ENCODE assay signal across 12 mouse cellular contexts in genomic region chr1:132709419-132709818, GRCm38 (mm10). TPM values are rescaled to one million over a fixed set of nuclear protein-coding genes. Genes with fewer than 3 reads are reported as not detected.
DNase-seq lines count a peak whose midpoint lies in the region; ATAC-seq and TF ChIP-seq lines count a peak whose summit lies in the region.
"Had no signal": no experiment of that assay in that cellular context is flagged by ENCODE, and none has a peak within 500 bp of the region (broad histone marks: within the 10 kb centered on the region; RNA-seq: fewer than 3 reads in every experiment).

No protein-coding gene starts in this region.

- H3K4me1 ChIP-seq in forebrain, embryonic 12.5 days, result peaks cover 29% of the 10 kb centered on the region
- H3K4me1 ChIP-seq in forebrain, postnatal 0 days (ENCODE audit: insufficient read depth), result peaks cover 5% of the 10 kb centered on the region
- H3K4me1 ChIP-seq in midbrain, embryonic 12.5 days, result peaks cover 23% of the 10 kb centered on the region
- H3K4me1 ChIP-seq in thymus, adult 2 months (replicated peaks; ENCODE audit: control insufficient read depth, insufficient read depth, low read length), result no peaks in the 10 kb centered on the region

- no peak overlapping the region for H3K4me2 ChIP-seq in forebrain, embryonic 12.5 days
- H3K4me2 ChIP-seq in forebrain, postnatal 0 days (ENCODE audit: low read depth), result no peak overlapping the region
- no peak overlapping the region for H3K4me2 ChIP-seq in midbrain, embryonic 12.5 days (replicated peaks)

- peak overlapping the region; percentile 9; the same call in 1 of the 2 replicates for H3K27ac ChIP-seq in forebrain, embryonic 12.5 days
- H3K27ac ChIP-seq in forebrain, postnatal 0 days (ENCODE audit: low read depth, low read length), result no peak overlapping the region
- H3K27ac ChIP-seq in midbrain, embryonic 12.5 days (replicated peaks), result peak overlapping the region; percentile 22; the same call in 1 of the 2 replicates
- no peak overlapping the region for H3K27ac ChIP-seq in thymus, adult 2 months (ENCODE audit: control insufficient read depth, insufficient read depth, low read length)

- WGBS in forebrain, embryonic 12.5 days, result 62% methylated on average over 5 of the region's 5 CpGs
- 46% methylated on average over 5 of the region's 5 CpGs for WGBS in forebrain, postnatal 0 days
- 67% methylated on average over 5 of the region's 5 CpGs for WGBS in midbrain, embryonic 12.5 days
- WGBS in thymus, adult 2 months, result 84% methylated on average over 5 of the region's 5 CpGs

- DNase-seq in forebrain, postnatal 0 days, result no peak
- peak; percentile 22 for DNase-seq in right cerebral cortex, postnatal 14 days
- no peak for DNase-seq in right cerebral cortex, postnatal 10 days (ENCODE audit: low spot score in 2 of 2)
- DNase-seq in thymus, adult 2 months, result no peak
- no peak for DNase-seq in MN1 (ENCODE audit: low spot score)
- no peak for DNase-seq in right cerebral cortex, postnatal 25 days
- DNase-seq: heart, postnatal 36 days; kidney, adult 8-10 months; lung, postnatal 4 days; thymus, adult 18-20 months had no signal

- no peak for TF ChIP-seq CTCF in forebrain, postnatal 0 days (IDR thresholded peaks at IDR 0.05; ENCODE audit: low read depth)
- no peak for TF ChIP-seq CTCF in thymus, adult 2 months (IDR thresholded peaks at IDR 0.05; ENCODE audit: borderline replicate concordance, control insufficient read depth, extremely low read depth, insufficient read depth, low read length, poor library complexity)

- no peak overlapping the region for H3K4me3 ChIP-seq in forebrain, embryonic 12.5 days (replicated peaks)
- no peak overlapping the region for H3K4me3 ChIP-seq in forebrain, postnatal 0 days (ENCODE audit: low read depth, low read length)
- no peak overlapping the region for H3K4me3 ChIP-seq in midbrain, embryonic 12.5 days
- no peak overlapping the region for H3K4me3 ChIP-seq in thymus, adult 2 months (ENCODE audit: control insufficient read depth, insufficient read depth, low read length)

- H3K27me3 ChIP-seq in forebrain, embryonic 12.5 days, result no peaks in the 10 kb centered on the region
- H3K27me3 ChIP-seq in forebrain, postnatal 0 days (ENCODE audit: insufficient read depth, low read length), result no peaks in the 10 kb centered on the region
- peaks cover 5% of the 10 kb centered on the region; the same call in 1 of the 2 replicates for H3K27me3 ChIP-seq in midbrain, embryonic 12.5 days
- H3K27me3 ChIP-seq in thymus, adult 2 months (ENCODE audit: control insufficient read depth, insufficient read depth, low read length), result no peaks in the 10 kb centered on the region

- H3K9me3 ChIP-seq in forebrain, embryonic 12.5 days, result no peaks in the 10 kb centered on the region
- no peaks in the 10 kb centered on the region for H3K9me3 ChIP-seq in forebrain, postnatal 0 days (ENCODE audit: low read length)
- H3K9me3 ChIP-seq in midbrain, embryonic 12.5 days, result no peaks in the 10 kb centered on the region

- ATAC-seq in forebrain, embryonic 12.5 days (ENCODE audit: low FRiP score), result peak; percentile 13; the same call in 1 of the 2 replicates
- no peak; the same call in 1 of the 2 replicates for ATAC-seq in forebrain, postnatal 0 days
- ATAC-seq in midbrain, embryonic 12.5 days (ENCODE audit: low FRiP score, low read depth), result no peak

- no peak overlapping the region for H3K9ac ChIP-seq in forebrain, embryonic 12.5 days
- H3K9ac ChIP-seq in forebrain, postnatal 0 days, result no peak overlapping the region
- no peak overlapping the region for H3K9ac ChIP-seq in midbrain, embryonic 12.5 days (replicated peaks)

- no peak for TF ChIP-seq POLR2A in thymus, adult 2 months (IDR thresholded peaks at IDR 0.05; ENCODE audit: control insufficient read depth, extremely low read depth, insufficient read depth, low read length, poor library complexity)

- no peaks in the 10 kb centered on the region for H3K36me3 ChIP-seq in forebrain, embryonic 12.5 days (replicated peaks)
- 0 out of 2 replicates have a peak, but pooled peaks cover 3% of the 10 kb centered on the region for H3K36me3 ChIP-seq in forebrain, postnatal 0 days (ENCODE audit: insufficient read depth)
- no peaks in the 10 kb centered on the region for H3K36me3 ChIP-seq in midbrain, embryonic 12.5 days
- no peaks in the 10 kb centered on the region for H3K36me3 ChIP-seq in thymus, adult 2 months (ENCODE audit: control insufficient read depth, insufficient read depth, low read length)

RNA-seq across cellular contexts. Expression of gene Nfasc, which starts 32.2 kb away (rescaled TPM):
- 31.9 and 35.5 TPM in 2 replicates for polyA plus RNA-seq in forebrain, embryonic 12.5 days (2016; fragmentation: Nextera tagmentation; extraction: Ambion mirVana)
- total RNA-seq in forebrain, postnatal 0 days (2014; rRNA removed), result 42.2 and 55.2 TPM in 2 replicates
- polyA plus RNA-seq in forebrain, postnatal 0 days (2015; fragmentation: Nextera tagmentation; extraction: Ambion mirVana), result 21.4 and 32.7 TPM in 2 replicates
- 32.8 and 40.8 TPM in 2 replicates for polyA plus RNA-seq in midbrain, embryonic 12.5 days (2016; fragmentation: Nextera tagmentation; extraction: Ambion mirVana)
- polyA plus RNA-seq in thymus, adult 2 months (2012; rRNA removed), result 2.0 and 2.1 TPM in 2 replicates

Comparison
In these comparisons a context has a peak if more than half of its experiments do, and no peak if none do; other contexts are left out.
1. H3K27ac ChIP-seq: peak in forebrain, embryonic 12.5 days (single experiment) and midbrain, embryonic 12.5 days (single experiment); none in forebrain, postnatal 0 days (single experiment) and thymus, adult 2 months (single experiment).